Mouse (Mus musculus): ENCODE measurements at regions not wholly inside any gene's neighbourhood (a gene's known extent, or its start where the extent isn't known, plus 50 kb on each side); places are given as distances from the start of the nearest gene placed in this dataset.

DNA sequence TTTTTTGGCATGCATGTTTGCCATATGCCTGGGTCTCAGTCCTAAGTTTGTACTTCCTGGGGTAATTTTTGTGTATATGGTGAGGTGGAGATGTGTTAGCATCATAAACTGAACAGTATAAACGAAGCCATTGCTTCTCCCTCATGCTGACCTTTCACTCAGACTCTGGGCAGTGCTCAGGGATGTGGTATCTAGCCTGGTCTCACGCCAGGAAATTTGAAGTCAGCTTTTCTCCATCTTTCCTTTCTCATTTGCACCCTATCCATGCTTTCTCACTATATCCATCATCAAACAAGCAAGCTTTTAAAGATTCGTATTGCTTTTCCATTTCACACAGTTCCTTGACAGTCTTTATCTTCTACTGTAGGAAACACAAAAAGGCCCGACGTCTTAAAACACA, 541.3 kb downstream of the Gja1 start:
- TF ChIP-seq CTCF (IDR thresholded peaks at IDR 0.05) (no peak), EP300 (IDR thresholded peaks at IDR 0.05; ENCODE audit: insufficient read depth, low read depth, low read length) (no peak), POLR2A (IDR thresholded peaks at IDR 0.05; ENCODE audit: insufficient read depth, low read depth, low read length) (no peak)
